Mouse (Mus musculus): Measurements from ENCODE around the gene Coro2a.
"Not testable (repeated sequence)": the region's sequence is repeated elsewhere in the genome, so short reads cannot be mapped to it uniquely, and the experiment has no call there.

Coro2a gene

DNA sequence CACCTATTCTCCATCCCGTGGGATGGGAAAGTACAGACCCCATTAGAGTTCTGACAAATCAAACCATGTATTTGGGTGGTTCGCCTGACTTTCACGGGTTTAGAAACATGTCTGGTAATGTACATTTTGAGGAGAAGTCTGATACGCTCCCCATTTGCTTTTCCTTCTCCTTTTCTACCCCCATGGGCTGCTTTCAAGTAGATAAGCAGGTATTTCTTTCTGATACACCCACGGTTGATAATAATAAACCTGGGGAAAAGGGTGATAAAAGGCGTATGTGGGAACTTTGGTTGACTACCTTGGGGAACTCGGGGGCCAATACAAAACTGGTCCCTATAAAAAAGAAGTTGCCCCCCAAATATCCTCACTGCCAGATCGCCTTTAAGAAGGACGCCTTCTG is 20.0 kb downstream of the Coro2a start:
- not testable (repeated sequence) for DNase-seq

- not testable (repeated sequence) for DNase-seq
Measured at GRCm38 (mm10) chr4:46581577-46581976, 20.4 kb downstream of the Coro2a start.

GRCm38 (mm10) chr4:46580799-46581243 is 21.2 kb downstream of the Coro2a start:
- not testable (repeated sequence) for DNase-seq

- DNase-seq = not testable (repeated sequence)
Measured at GRCm38 (mm10) chr4:46578796-46579346, 23.1 kb downstream of the Coro2a start.

DNA sequence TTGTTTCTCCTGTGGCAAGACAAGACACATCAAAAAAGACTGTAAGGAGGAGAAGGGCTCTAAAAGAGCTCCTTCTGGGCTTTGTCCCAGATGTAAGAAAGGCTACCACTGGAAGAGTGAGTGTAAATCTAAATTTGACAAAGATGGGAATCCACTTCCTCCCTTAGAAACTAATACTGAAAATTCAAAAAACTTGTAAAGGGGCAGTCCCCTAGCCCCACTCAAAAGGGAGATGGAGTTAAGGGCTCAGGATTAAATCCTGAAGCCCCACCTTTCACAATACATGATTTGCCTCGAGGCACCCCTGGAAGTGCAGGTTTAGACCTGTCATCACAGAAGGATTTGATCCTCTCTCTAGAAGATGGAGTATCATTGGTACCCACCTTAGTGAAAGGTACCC is 23.8 kb downstream of the Coro2a start:
- no peak for DNase-seq

- not testable (repeated sequence) for DNase-seq
Measured at GRCm38 (mm10) chr4:46575509-46576284, 26.3 kb downstream of the Coro2a start.

- peak; percentile 13 for DNase-seq
Measured at GRCm38 (mm10) chr4:46574841-46575240, 27.2 kb downstream of the Coro2a start.

DNA sequence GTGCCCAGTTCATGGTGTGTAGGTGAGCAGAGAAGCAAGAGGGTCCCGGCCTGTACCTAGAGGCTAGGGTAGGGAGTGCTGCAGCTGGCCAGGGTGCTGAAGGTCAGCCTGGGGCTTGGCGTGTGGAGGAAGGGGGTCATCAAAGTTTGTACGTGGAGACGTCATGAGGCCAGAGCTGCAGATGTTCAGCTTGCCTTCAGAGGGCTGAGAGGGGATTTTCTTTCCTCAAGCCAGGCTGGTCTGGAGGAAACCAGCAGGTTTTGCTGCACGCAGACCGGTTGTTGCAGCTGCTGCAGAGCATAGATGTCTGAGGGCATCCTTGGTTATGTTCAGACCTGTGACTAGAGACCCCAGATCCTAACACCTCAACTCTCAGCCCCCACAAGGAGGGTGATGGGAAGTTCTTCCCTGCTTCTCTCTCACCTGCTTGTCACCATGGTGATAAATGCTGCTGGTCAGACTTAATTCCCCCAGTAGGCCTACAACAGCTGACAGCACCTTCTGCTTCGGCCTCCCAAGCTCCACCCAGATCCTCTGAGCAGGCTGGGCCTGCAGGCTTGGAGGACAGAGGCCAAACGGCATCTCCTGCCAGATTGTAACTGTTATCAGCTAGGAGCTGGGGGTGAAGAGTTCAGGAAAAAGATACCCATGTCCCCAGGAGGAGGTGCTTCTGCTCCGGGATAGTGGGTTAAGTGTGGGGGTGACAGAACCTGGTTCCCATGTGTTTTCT is 27.8 kb downstream of the Coro2a start:
- DNase-seq = peak; percentile 71

DNA sequence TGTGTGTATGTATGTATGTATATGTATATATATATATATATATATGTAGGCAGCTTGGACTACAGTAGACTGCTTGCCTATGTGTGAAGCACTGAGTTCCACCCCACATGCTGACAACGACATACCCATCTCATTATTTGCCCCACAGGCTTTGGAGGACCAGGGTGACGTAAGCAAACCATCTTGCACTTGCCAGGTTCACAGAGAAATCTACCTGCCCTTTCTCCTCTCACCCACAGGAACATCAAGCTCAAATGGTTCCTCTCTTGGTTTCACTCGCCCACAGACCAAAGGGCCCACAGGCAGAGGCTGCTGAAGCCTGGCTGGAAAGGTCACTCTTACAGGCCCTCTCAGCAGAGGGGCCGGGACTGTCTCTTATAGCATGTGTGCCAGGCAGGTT is 29.4 kb downstream of the Coro2a start:
- DNase-seq = no peak

DNA sequence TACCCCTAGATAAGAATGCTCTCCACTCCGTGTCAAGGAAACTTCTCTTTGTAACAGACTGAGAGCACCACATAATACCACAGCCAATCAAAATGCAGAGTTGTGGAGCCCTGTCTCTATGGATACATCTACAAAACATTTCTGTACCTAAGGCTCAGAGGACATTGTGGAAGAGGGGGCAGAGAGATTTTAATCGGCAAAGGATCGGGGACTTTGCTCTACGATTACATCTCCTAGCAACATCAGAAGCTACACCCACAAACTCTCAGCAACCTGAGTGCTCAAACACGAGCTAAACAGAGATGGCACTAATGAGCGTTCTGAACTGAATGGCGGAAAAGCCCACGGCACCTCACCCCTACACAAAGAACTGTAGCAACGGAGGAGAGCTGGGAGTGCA is 30.3 kb downstream of the Coro2a start:
- no peak for DNase-seq

DNA sequence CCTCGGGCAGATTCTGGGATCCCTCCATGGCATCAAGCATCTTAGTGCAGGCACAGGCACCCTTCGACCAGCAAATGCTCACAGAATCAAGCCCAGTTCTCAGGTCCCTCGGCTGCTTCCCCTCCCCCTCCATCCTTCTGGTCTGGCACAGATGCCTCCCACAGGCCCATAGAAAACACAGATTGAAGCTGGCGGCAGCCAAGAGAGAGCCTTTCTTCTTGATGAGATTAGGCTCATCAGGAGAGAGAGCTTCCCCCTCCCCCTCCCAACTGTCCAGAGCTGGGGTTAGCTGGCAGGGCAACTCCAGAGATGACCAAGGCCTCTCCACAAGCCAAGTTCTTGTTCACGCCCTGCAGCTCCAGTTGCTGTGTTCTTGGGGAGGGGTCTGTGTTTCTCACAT is 32.3 kb downstream of the Coro2a start:
- DNase-seq = peak; percentile 86

DNA sequence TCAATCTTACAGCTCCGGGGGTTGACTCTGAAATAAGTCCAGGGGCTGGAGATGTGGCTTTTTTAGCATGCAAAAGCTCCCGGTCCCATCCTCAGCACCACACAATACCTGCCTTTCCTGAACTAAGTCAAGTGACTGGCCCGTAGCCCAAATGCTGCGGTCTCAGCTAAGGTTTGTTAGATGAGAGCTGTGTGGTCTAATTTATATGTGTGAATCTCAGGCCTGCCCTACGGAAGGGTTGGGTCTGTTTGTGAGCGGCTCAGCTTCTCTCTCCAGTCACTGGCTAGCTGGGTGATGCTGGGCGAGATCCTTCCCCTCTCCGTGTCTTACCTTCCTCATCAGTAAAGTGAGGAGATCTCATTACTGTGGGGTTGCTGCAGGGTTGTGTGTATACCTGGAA is 33.8 kb downstream of the Coro2a start:
- peak; percentile 24 for DNase-seq

DNA sequence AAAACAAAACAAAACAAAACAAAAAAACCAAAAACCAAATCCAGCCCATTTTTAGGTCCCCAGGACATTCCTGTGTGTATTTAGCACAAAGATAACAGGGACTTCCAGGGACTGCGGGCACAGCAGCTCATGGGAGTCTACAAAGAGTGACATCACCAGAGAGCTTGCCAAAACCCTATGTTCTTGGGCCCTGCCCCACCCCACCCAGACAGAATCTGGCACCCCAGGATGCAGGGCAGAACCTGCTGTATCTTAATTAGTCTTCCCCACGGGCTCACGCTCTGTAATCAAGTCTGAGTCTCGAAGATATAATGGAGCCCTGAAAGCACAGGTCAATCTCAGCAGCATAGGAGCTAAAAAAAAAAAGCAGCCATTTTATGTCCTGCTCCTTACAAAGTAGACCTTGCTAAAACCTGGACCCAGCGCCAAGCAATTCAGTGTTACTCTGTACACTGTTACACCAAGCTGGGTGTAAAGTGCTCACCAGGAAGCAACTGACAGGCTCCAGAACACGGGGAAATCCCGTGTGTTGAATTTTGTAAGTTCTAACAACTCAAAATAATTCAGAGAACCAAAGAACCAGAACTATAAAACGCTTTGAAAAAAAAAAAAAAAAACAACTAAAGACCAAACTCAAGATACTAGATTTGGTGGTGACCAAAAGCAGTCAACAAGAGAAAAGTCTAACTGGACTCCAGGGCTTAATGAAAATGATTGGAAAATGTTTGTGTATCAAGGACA is 34.9 kb downstream of the Coro2a start:
- DNase-seq = peak; percentile 43

- peak; percentile 16 for DNase-seq
Measured at GRCm38 (mm10) chr4:46565393-46565955, 36.5 kb downstream of the Coro2a start.

DNA sequence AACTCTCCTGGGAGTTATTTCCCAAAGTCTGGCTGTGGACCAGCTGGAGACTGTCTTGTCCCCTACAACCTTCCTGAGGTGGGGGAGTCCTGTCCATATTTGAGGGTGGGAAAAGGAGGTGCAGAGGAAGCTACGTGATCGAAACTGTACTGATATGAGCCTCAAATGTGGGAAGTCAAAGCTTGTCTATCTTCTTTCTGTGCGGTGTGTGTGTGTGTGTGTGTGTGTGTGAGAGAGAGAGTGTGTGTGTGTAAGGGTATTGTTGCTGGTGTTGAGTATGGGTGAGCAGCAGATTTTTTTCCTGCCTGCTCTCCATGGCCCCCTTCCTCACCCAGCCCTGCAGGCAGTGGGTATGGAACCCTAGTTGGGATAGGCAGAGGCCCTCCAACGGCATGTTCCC is 37.8 kb downstream of the Coro2a start:
- DNase-seq = no peak

DNA sequence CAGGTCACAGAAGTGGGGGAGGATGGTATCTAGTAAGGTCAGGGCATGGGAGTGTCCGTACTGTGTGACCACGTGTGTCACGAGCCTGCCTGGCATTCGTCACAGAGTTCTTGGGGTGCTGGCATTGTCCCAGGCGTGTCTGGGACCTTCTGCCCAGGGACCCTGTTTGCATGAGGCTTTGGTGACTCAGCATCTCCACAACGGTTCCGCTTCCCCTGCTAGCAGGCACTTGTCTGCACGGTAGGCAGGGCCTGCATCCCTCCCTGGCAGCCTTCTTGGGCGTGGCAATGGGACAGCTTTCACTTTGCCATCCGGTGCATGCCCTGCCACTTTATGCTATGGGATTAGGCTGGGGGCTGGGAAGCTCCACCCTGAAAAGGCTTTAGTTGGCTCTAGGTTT is 38.2 kb downstream of the Coro2a start:
- peak; percentile 45 for DNase-seq

GRCm38 (mm10) chr4:46562841-46563240 is 39.2 kb downstream of the Coro2a start:
- DNase-seq = peak; percentile 8

- DNase-seq = no peak
Measured at GRCm38 (mm10) chr4:46562037-46562436, 40.0 kb downstream of the Coro2a start.

DNA sequence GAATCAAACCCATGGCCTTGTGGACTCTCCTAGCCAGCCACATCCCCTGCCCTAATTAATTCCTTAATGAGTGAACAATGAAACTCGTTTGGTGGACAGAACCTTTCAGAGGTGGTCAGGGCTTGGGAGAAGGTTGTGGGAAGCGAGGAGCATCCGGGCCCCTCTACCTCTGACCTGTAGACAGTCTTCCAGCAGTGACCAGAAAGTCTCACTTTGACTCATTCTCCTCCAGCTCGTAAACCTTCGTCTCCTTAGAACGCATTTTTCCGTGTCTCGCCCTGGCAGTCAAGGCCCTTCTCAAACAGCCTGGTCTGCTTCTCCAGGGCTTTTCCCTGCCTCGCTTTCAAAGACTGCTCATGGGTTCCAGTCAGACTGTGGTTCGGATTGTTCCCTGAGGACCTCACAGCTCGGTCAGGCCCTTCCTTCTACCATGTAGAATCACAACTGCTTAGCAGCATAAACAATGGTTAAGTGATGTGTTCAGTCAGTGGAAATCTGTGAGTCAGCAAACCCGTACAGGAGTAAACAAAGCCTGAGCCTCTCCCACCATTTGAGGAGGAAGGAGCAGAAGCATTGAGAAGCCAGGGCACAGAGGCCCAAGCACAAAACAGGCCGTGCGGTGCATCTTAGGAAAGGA is 41.8 kb downstream of the Coro2a start:
- DNase-seq = no peak

GRCm38 (mm10) chr4:46558672-46559667 is 43.0 kb downstream of the Coro2a start:
- no peak for DNase-seq

DNA sequence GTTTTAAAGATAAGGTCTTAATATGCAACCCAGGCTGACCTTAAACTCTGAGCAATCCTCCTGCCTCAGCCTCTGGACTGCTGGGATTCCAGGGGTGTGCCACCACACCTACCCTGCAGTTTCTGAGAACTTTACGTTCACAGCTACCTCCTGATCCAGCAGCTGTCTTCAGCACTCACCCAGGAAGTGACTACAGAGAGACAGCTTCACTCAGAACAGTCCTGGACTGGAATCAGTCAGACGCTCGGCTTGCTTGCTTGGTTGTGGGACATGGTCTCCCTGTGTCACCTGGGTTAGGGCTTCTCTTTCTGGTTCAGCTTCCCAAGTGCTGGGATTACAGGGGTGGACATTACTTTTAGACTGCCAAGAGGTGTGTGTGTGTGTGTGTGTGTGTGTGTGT is 45.1 kb downstream of the Coro2a start:
- no peak for DNase-seq
